Mouse (Mus musculus): Measurements from ENCODE around the gene Gimap1. TPM values are rescaled to one million over a fixed set of nuclear protein-coding genes. Genes with fewer than 3 reads are reported as not detected.

The Gimap1 gene
- polyA plus RNA-seq, 1 experiment, result 98.1 TPM

DNA sequence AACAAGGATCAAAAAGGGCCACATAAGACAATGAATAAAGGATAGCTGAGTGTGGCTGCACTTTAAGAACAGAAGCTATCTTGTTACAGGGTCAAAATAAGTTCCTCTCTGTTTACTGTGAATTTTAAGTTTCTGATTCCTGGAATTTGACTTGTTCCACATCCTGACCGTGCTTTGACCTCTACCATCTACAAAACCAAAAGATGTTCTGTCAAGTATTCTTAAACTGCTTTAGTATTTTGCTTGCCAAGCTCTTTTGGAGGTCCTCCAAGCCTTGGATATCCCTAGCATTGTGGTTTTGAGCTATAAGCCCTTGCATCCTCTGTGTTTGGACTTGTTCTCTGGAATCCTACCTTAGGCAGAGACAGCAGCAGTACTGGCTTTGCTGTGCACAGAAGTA lies 46.3 kb downstream of the Gimap1 start:
- no peaks in the 10 kb centered on the region for H3K27me3 ChIP-seq (ENCODE audit: control insufficient read depth, insufficient read depth, low read length)
- WGBS, result 12% methylated on average over 1 of the region's 1 CpGs
- no peak overlapping the region for H3K4me3 ChIP-seq (ENCODE audit: control insufficient read depth, insufficient read depth, low read length)
- DNase-seq, result no peak
- H3K4me1 ChIP-seq (replicated peaks; ENCODE audit: control insufficient read depth, insufficient read depth, low read length), result no peaks in the 10 kb centered on the region
- H3K36me3 ChIP-seq (ENCODE audit: control insufficient read depth, insufficient read depth, low read length), result no peaks in the 10 kb centered on the region
- no peak overlapping the region for H3K27ac ChIP-seq (ENCODE audit: control insufficient read depth, insufficient read depth, low read length)
- TF ChIP-seq CTCF (IDR thresholded peaks at IDR 0.05; ENCODE audit: borderline replicate concordance, control insufficient read depth, extremely low read depth, insufficient read depth, low read length, poor library complexity) (no peak), POLR2A (IDR thresholded peaks at IDR 0.05; ENCODE audit: control insufficient read depth, extremely low read depth, insufficient read depth, low read length, poor library complexity) (no peak)

DNA sequence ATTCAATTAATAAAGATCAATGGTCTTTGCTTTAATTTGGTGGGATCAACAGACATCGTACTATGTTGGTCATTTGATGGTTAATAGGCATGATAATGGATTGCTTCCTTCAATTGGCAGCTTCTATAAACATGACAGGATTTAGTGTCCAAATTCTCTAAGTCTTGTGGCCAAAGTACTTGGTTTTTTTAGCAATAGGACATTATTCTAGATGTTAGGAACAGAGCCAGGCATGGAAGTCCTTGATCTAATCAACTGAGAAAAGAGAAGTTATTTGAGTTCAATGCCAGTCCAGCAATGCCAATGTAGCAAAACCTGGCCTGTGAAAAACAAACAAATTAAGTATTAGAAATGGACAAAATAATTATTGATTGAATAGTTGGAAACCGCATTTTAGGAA lies 46.7 kb downstream of the Gimap1 start:
- no peaks in the 10 kb centered on the region for H3K36me3 ChIP-seq (ENCODE audit: control insufficient read depth, insufficient read depth, low read length)

DNA sequence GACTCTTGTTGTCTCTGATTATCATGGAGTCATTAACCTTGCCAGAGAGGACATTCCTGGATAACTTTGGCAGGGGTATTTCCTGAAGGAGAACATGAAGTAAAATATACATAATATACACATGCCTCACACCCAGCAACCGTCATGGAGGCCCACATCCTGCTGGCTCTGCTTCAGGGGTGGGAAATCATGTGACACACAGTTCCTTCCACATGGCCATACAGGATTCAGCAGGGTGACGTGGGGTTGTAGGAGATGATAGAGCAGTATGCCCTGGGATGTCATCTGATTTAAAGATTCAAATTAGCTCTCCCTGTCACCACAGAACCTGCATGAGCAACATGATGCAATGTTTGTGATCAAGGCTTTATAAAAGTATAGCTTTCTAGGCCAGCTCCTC lies 49.0 kb downstream of the Gimap1 start:
- TF ChIP-seq CTCF (IDR thresholded peaks at IDR 0.05; ENCODE audit: borderline replicate concordance, control insufficient read depth, extremely low read depth, insufficient read depth, low read length, poor library complexity) (no peak), POLR2A (IDR thresholded peaks at IDR 0.05; ENCODE audit: control insufficient read depth, extremely low read depth, insufficient read depth, low read length, poor library complexity) (no peak)
- no peaks in the 10 kb centered on the region for H3K27me3 ChIP-seq (ENCODE audit: control insufficient read depth, insufficient read depth, low read length)
- DNase-seq, result no peak
- 0 out of 2 replicates have a peak, but pooled peaks cover 3% of the 10 kb centered on the region for H3K4me1 ChIP-seq (replicated peaks; ENCODE audit: control insufficient read depth, insufficient read depth, low read length)
- no peaks in the 10 kb centered on the region for H3K36me3 ChIP-seq (ENCODE audit: control insufficient read depth, insufficient read depth, low read length)
- no peak overlapping the region for H3K27ac ChIP-seq (ENCODE audit: control insufficient read depth, insufficient read depth, low read length)
- 71% methylated on average over 2 of the region's 2 CpGs for WGBS
- H3K4me3 ChIP-seq (ENCODE audit: control insufficient read depth, insufficient read depth, low read length), result no peak overlapping the region

More for the DNA sequence above, 46.7 kb downstream of the Gimap1 start:
- Histone ChIP-seq H3K4me3 (ENCODE audit: control insufficient read depth, insufficient read depth, low read length) (no peak overlapping the region), H3K4me1 (replicated peaks; ENCODE audit: control insufficient read depth, insufficient read depth, low read length) (no peaks in the 10 kb centered on the region), H3K27ac (ENCODE audit: control insufficient read depth, insufficient read depth, low read length) (no peak overlapping the region), H3K27me3 (ENCODE audit: control insufficient read depth, insufficient read depth, low read length) (no peaks in the 10 kb centered on the region)
- WGBS, result 88% methylated on average over 2 of the region's 2 CpGs
- TF ChIP-seq CTCF (IDR thresholded peaks at IDR 0.05; ENCODE audit: borderline replicate concordance, control insufficient read depth, extremely low read depth, insufficient read depth, low read length, poor library complexity) (no peak), POLR2A (IDR thresholded peaks at IDR 0.05; ENCODE audit: control insufficient read depth, extremely low read depth, insufficient read depth, low read length, poor library complexity) (no peak)
- no peak for DNase-seq

Other genes starting within 250 kb of the Gimap1 start
- gene Atp6v0e2, start 201.4 kb upstream of the Gimap1 start, polyA plus RNA-seq (2012; rRNA removed), result 3.3 and 4.7 TPM in 2 replicates
- 41.4 and 58.7 TPM in 2 replicates for gene Lrrc61, start 184.3 kb upstream of the Gimap1 start, polyA plus RNA-seq (2012; rRNA removed)
- gene Rarres2, start 166.3 kb upstream of the Gimap1 start, polyA plus RNA-seq (2012; rRNA removed), result 17.5 and 28.8 TPM in 2 replicates
- gene Gm45021, start 149.4 kb upstream of the Gimap1 start, polyA plus RNA-seq (2012; rRNA removed), result not detected in 2 replicates
- 35.3 and 40.2 TPM in 2 replicates for gene Repin1, start 145.2 kb upstream of the Gimap1 start, polyA plus RNA-seq (2012; rRNA removed)
- gene Gm44965, start 145.1 kb upstream of the Gimap1 start, polyA plus RNA-seq (2012; rRNA removed), result not detected in 2 replicates
- 8.2 and 10.2 TPM in 2 replicates for gene Zfp775, start 137.0 kb upstream of the Gimap1 start, polyA plus RNA-seq (2012; rRNA removed)
- 1.5 and 1.7 TPM in 2 replicates for gene AI854703, start 112.3 kb upstream of the Gimap1 start, polyA plus RNA-seq (2012; rRNA removed)
- 26.6 and 29.8 TPM in 2 replicates for gene Gimap8, start 91.8 kb upstream of the Gimap1 start, polyA plus RNA-seq (2012; rRNA removed)
- gene Gimap9, start 62.9 kb upstream of the Gimap1 start, polyA plus RNA-seq (2012; rRNA removed), result 42.5 and 49.6 TPM in 2 replicates
- gene Gimap4, start 54.5 kb upstream of the Gimap1 start, polyA plus RNA-seq (2012; rRNA removed), result 43.0 and 64.0 TPM in 2 replicates
- 72.9 and 82.4 TPM in 2 replicates for gene Gimap6, start 30.8 kb upstream of the Gimap1 start, polyA plus RNA-seq (2012; rRNA removed)
- gene Gm28053, start 20.4 kb upstream of the Gimap1 start, polyA plus RNA-seq (2012; rRNA removed), result 0.36 and 0.88 TPM in 2 replicates
- gene Gimap7, start 20.4 kb upstream of the Gimap1 start, polyA plus RNA-seq (2012; rRNA removed), result 3.8 and 6.3 TPM in 2 replicates
- 34.0 and 35.3 TPM in 2 replicates for gene Gimap5, start 7.1 kb downstream of the Gimap1 start, polyA plus RNA-seq (2012; rRNA removed)
- gene Gimap3, start 31.8 kb downstream of the Gimap1 start, polyA plus RNA-seq (2012; rRNA removed), result 48.2 and 61.3 TPM in 2 replicates
- 67.0 and 84.8 TPM in 2 replicates for gene Tmem176a, start 101.9 kb downstream of the Gimap1 start, polyA plus RNA-seq (2012; rRNA removed)
- gene Tmem176b, start 102.4 kb downstream of the Gimap1 start, polyA plus RNA-seq (2012; rRNA removed), result 206 and 265 TPM in 2 replicates
- 10.5 and 11.7 TPM in 2 replicates for gene Aoc1, start 133.8 kb downstream of the Gimap1 start, polyA plus RNA-seq (2012; rRNA removed)
- gene 1600015I10Rik, start 190.8 kb downstream of the Gimap1 start, polyA plus RNA-seq (2012; rRNA removed), result 0.13 TPM in 1 of 2 replicates, not detected in the other
- 0.05 TPM in 1 of 2 replicates, not detected in the other for gene Doxl2, start 235.9 kb downstream of the Gimap1 start, polyA plus RNA-seq (2012; rRNA removed)
- gene Svs1, start 247.8 kb downstream of the Gimap1 start, polyA plus RNA-seq (2012; rRNA removed), result 0.11 TPM in 1 of 2 replicates, not detected in the other